Mouse (Mus musculus): Measurements from ENCODE around the gene Gm14419. TPM values are rescaled to one million over a fixed set of nuclear protein-coding genes. Genes with fewer than 3 reads are reported as not detected.
"Not testable (repeated sequence)": the region's sequence is repeated elsewhere in the genome, so short reads cannot be mapped to it uniquely, and the experiment has no call there.

Gm14419 gene
- total RNA-seq (2021): 10 to 100 TPM; 59.5 to 67.5 TPM

DNA sequence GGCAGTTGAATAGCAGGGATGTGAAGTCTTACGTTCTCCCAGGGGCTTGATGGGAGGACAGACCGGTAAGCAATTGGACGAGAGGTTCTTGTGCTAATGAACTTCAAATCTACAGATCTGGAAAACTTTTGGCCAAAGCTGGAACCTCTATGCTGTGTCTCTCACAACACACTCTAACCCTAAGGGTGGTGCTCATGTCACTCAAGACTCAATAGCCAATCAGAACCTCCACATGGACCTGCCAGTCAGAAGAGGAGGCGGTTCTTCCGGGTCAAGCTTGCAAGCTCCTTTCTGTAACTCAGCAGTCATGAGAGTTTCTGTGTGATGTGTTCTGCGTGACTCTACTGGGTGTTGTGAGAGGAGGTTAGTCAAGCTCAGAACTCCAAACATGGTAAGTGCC is at the start of gene Gm14419:
Gm14419 (plus strand) TSS at position 301 of the 400 bp plus-strand sequence.
- DNase-seq (ENCODE audit: extremely low spot score in 1 of 2, low spot score in 2 of 2); intact Hi-C loops (cut with DNase I): not testable (repeated sequence)

Other genes starting within 250 kb of the Gm14419 start
- 10 to 100 TPM; 13.4 to 14.8 TPM for gene Gm14295, start 202.3 kb upstream of the Gm14419 start, total RNA-seq (2021)
- not detected for gene Gm14408, start 169.8 kb upstream of the Gm14419 start, total RNA-seq (2021)
- gene Gm14296, start 73.1 kb upstream of the Gm14419 start, total RNA-seq (2021): 10 to 100 TPM; 16.9 to 21.2 TPM
- under 1 TPM; 0.51 to 0.84 TPM for gene Gm14401, start 73.4 kb downstream of the Gm14419 start, total RNA-seq (2021)
- 10 to 100 TPM; 54.4 to 54.8 TPM for gene Gm14410, start 205.5 kb downstream of the Gm14419 start, total RNA-seq (2021)